Mouse (Mus musculus): ENCODE measurements around the gene Lnx2.

- TF ChIP-seq CTCF (IDR thresholded peaks at IDR 0.05; ENCODE audit: extremely low read depth, insufficient read length, insufficient replicate concordance, low read depth, low read length), result no peak
- TF ChIP-seq POLR2A (IDR thresholded peaks at IDR 0.05; ENCODE audit: low read depth, low read length), result no peak
Measured at GRCm38 (mm10) chr5:147053481-147053880, 22.9 kb downstream of the Lnx2 start.
